Mouse (Mus musculus) limb, embryonic 11.5 days (tissue): ENCODE measurements around the gene Ndufaf4. TPM values are rescaled to one million over a fixed set of nuclear protein-coding genes. Genes with fewer than 3 reads are reported as not detected.

Experiments used
- ATAC-seq: fragments of 200-750 bp; cut with Nextera tagmentation; 2 replicates; pipeline ENCODE4 v1.8.0; 2017; ENCODE audit warnings: low read depth; ENCODE audit not compliant: insufficient number of reproducible peaks, low FRiP score, low TSS enrichment
- DNase-seq: peaks from one replicate; pipeline ENCODE4 v3.0.0-alpha.2; 2015; ENCODE audit warnings: low spot score
- H3K27ac ChIP-seq: fragments of 300-500 bp; sonication (generic); replicated peaks from 2 replicates; pipeline ENCODE4 v1.5.1; 2014; ENCODE audit warnings: low read depth, mild to moderate bottlenecking, low read length
- H3K27me3 ChIP-seq: fragments of 300-500 bp; sonication (generic); 2 replicates; pipeline ENCODE4 v1.6.1; 2014; ENCODE audit warnings: mild to moderate bottlenecking, low read length, mixed read lengths; ENCODE audit not compliant: control insufficient read depth, insufficient read depth
- H3K36me3 ChIP-seq: fragments of 300-500 bp; sonication (generic); 2 replicates; pipeline ENCODE4 v1.6.1; 2014; ENCODE audit warnings: mild to moderate bottlenecking, low read length, moderate library complexity, mixed read lengths; ENCODE audit not compliant: control insufficient read depth, insufficient read depth
- H3K4me1 ChIP-seq: fragments of 300-500 bp; sonication (generic); 2 replicates; pipeline ENCODE4 v1.6.1; 2014; ENCODE audit warnings: low read length, mixed read lengths; ENCODE audit not compliant: control insufficient read depth, insufficient read depth
- H3K4me2 ChIP-seq: fragments of 300-500 bp; sonication (generic); 2 replicates; pipeline ENCODE4 v1.6.1; 2014; ENCODE audit warnings: low read depth, mild to moderate bottlenecking, moderate library complexity; ENCODE audit not compliant: severe bottlenecking
- H3K4me3 ChIP-seq: fragments of 300-500 bp; sonication (generic); 2 replicates; pipeline ENCODE4 v1.5.1; 2014; ENCODE audit warnings: low read depth, low read length
- H3K9ac ChIP-seq: fragments of 300-500 bp; sonication (generic); 2 replicates; pipeline ENCODE4 v1.6.1; 2014; ENCODE audit warnings: mild to moderate bottlenecking, low read length
- H3K9me3 ChIP-seq: fragments of 300-500 bp; sonication (generic); 2 replicates; pipeline ENCODE4 v1.6.1; 2016; ENCODE audit warnings: low read length; ENCODE audit not compliant: control insufficient read depth
- WGBS: fragments of 180-500 bp; shearing (Covaris S2); extraction: QIAGEN DNeasy Blood & Tissue Kit; methylation state at CpG from one replicate; pipeline ENCODE4 v1.1.7; 2014; 5-methylcytosine and 5-hydroxymethylcytosine counted together
- polyA plus RNA-seq: library from polyadenylated mRNA; unstranded; fragments of >200 nt; fragmentation: Nextera tagmentation; extraction: Ambion mirVana; gene quantifications from 2 replicates; pipeline ENCODE4 v1.2.1, GENCODE M21; 2014

Gene Ndufaf4
- polyA plus RNA-seq, 1 experiment from 2014 or later, result 57.2 TPM

- Histone ChIP-seq H3K4me1 (0 out of 2 replicates have a peak, but pooled peaks cover 4% of the 10 kb centered on the region), H3K4me2 (peak overlapping the region; percentile 56), H3K4me3 (peak overlapping the region; percentile 71), H3K9me3 (no peaks in the 10 kb centered on the region), H3K36me3 (no peaks in the 10 kb centered on the region; the same call in 1 of the 2 replicates), H3K27me3 (no peaks in the 10 kb centered on the region), H3K9ac (no peak overlapping the region), H3K27ac (no peak overlapping the region)
- no peak for ATAC-seq
- no peak for DNase-seq
- 29% methylated on average over 7 of the region's 7 CpGs for WGBS
Measured at GRCm38 (mm10) chr4:24897351-24897750, 532 bp upstream of the Ndufaf4 start.

- Histone ChIP-seq H3K36me3 (no peaks in the 10 kb centered on the region; the same call in 1 of the 2 replicates), H3K9ac (peak overlapping the region; percentile 30; the same call in 1 of the 2 replicates), H3K27ac (no peak overlapping the region), H3K9me3 (no peaks in the 10 kb centered on the region), H3K4me2 (peak overlapping the region; percentile 56), H3K4me1 (0 out of 2 replicates have a peak, but pooled peaks cover 4% of the 10 kb centered on the region), H3K27me3 (no peaks in the 10 kb centered on the region), H3K4me3 (peak overlapping the region; percentile 71)
- 22% methylated on average over 8 of the region's 8 CpGs for WGBS
- DNase-seq (no peak), ATAC-seq (no peak)
Measured at GRCm38 (mm10) chr4:24898636-24899035, 753 bp downstream of the Ndufaf4 start.

GRCm38 (mm10) chr4:24899146-24899545 is 1.3 kb downstream of the Ndufaf4 start:
- Histone ChIP-seq H3K9me3 (no peaks in the 10 kb centered on the region), H3K9ac (no peak overlapping the region), H3K27me3 (no peaks in the 10 kb centered on the region), H3K4me2 (peak overlapping the region; percentile 56), H3K36me3 (no peaks in the 10 kb centered on the region; the same call in 1 of the 2 replicates), H3K4me1 (0 out of 2 replicates have a peak, but pooled peaks cover 4% of the 10 kb centered on the region), H3K27ac (no peak overlapping the region), H3K4me3 (no peak overlapping the region)
- no peak for ATAC-seq
- WGBS, result 6% methylated on average over 4 of the region's 4 CpGs
- no peak for DNase-seq

GRCm38 (mm10) chr4:24907745-24908144 is 9.9 kb downstream of the Ndufaf4 start:
- no peak for DNase-seq
- ATAC-seq, result no peak

GRCm38 (mm10) chr4:24915631-24916030 is 17.7 kb downstream of the Ndufaf4 start:
- Histone ChIP-seq H3K9ac (no peak overlapping the region), H3K27me3 (no peaks in the 10 kb centered on the region), H3K4me3 (no peak overlapping the region), H3K36me3 (no peaks in the 10 kb centered on the region), H3K27ac (no peak overlapping the region), H3K4me2 (no peak overlapping the region), H3K4me1 (no peaks in the 10 kb centered on the region), H3K9me3 (no peaks in the 10 kb centered on the region)
- WGBS, result 87% methylated on average over 2 of the region's 2 CpGs
- DNase-seq, result no peak
- no peak for ATAC-seq

More at GRCm38 (mm10) chr4:24907745-24908144, 9.9 kb downstream of the Ndufaf4 start:
- Histone ChIP-seq H3K4me2 (no peak overlapping the region), H3K36me3 (no peaks in the 10 kb centered on the region), H3K27me3 (no peaks in the 10 kb centered on the region), H3K4me1 (no peaks in the 10 kb centered on the region), H3K4me3 (no peak overlapping the region), H3K9ac (no peak overlapping the region), H3K9me3 (no peaks in the 10 kb centered on the region), H3K27ac (no peak overlapping the region)
- WGBS, result 69% methylated on average over 3 of the region's 3 CpGs

- Histone ChIP-seq H3K27me3 (no peaks in the 10 kb centered on the region), H3K9me3 (no peaks in the 10 kb centered on the region), H3K36me3 (no peaks in the 10 kb centered on the region), H3K4me3 (no peak overlapping the region), H3K27ac (no peak overlapping the region), H3K4me2 (no peak overlapping the region), H3K4me1 (no peaks in the 10 kb centered on the region), H3K9ac (no peak overlapping the region)
- DNase-seq (no peak), ATAC-seq (no peak)
- WGBS, result 85% methylated on average over 5 of the region's 5 CpGs
Measured at GRCm38 (mm10) chr4:24920006-24920577, 22.2 kb downstream of the Ndufaf4 start.

- Histone ChIP-seq H3K4me2 (no peak overlapping the region), H3K27ac (no peak overlapping the region), H3K9ac (no peak overlapping the region), H3K4me1 (no peaks in the 10 kb centered on the region), H3K9me3 (no peaks in the 10 kb centered on the region), H3K27me3 (no peaks in the 10 kb centered on the region), H3K36me3 (no peaks in the 10 kb centered on the region), H3K4me3 (no peak overlapping the region)
- ATAC-seq, result no peak
- 70% methylated on average over 2 of the region's 2 CpGs for WGBS
- no peak for DNase-seq
Measured at GRCm38 (mm10) chr4:24924726-24925125, 26.8 kb downstream of the Ndufaf4 start.

GRCm38 (mm10) chr4:24928260-24928780 is 30.4 kb downstream of the Ndufaf4 start:
- no peaks in the 10 kb centered on the region for H3K9me3 ChIP-seq
- H3K4me2 ChIP-seq, result no peak overlapping the region
- no peak overlapping the region for H3K4me3 ChIP-seq
- no peaks in the 10 kb centered on the region for H3K27me3 ChIP-seq
- WGBS, result 86% methylated on average over 5 of the region's 5 CpGs
- DNase-seq (no peak), ATAC-seq (no peak)
- no peak overlapping the region for H3K27ac ChIP-seq
- H3K4me1 ChIP-seq, result no peaks in the 10 kb centered on the region
- H3K36me3 ChIP-seq, result no peaks in the 10 kb centered on the region
- no peak overlapping the region for H3K9ac ChIP-seq
